Mouse (Mus musculus): ENCODE results near the gene Magee2. TPM values are rescaled to one million over a fixed set of nuclear protein-coding genes. Genes with fewer than 3 reads are reported as not detected.
"Not testable (repeated sequence)": the region's sequence is repeated elsewhere in the genome, so short reads cannot be mapped to it uniquely, and the experiment has no call there.

Magee2 gene
- total RNA-seq (2021): not detected
- long read RNA-seq, experiment 1: 0 reads
- long read RNA-seq, experiment 2: 0 reads

DNA sequence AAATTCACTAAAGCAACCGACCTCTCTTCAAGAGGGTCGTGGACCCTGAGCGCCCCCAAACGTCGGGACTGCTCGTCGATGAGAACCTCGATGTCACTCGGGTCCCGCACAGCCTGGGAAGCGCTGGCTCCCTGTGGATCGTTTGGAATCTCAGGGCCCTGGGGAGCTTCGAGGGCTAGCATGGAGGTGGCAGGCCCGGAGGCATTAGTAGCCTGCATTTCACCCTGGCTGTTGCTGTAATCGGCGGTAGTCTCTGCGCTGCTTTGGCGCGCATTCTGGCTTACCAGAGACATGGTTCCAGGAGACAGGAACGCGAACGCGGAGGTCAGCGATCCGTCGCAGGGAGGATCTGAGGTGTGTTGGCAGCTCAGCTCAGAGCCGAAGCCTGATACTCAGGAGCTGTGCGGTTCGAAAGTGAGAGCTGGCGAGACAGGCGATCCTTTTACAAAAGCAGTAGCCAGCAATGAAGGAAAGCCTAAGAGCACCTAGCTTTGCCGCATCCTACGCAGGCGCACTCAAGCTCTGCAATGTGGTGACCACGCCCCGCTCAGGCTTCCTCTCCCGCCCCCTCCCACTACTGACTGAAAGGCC, at the start of gene Magee2:
TSS of gene Magee2 (minus strand) at position 517 of the 591 bp plus-strand sequence.
- DNase-seq (ENCODE audit: low spot score in 2 of 2): no peak

DNA sequence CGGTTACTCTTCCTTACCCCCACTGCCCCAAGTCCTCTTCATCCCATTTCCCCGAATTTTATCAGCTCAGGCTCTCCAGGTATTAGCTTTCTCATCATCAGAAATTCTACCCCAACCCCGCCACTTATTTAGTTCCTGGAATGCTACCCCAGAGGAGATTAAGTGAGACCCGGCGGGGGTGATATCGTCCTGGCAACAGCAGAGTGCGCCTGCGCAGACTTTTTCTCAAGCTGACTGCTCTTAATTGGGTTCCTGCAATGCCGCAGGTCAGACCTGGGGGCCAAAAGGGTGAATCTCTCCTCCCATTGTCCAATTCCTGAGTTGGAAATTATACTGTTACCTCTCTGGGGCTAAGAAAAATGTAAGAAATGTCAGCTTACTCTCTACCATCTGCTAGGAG, 3.5 kb downstream of the Magee2 start:
- no peak for DNase-seq (ENCODE audit: low spot score in 2 of 2)

DNA sequence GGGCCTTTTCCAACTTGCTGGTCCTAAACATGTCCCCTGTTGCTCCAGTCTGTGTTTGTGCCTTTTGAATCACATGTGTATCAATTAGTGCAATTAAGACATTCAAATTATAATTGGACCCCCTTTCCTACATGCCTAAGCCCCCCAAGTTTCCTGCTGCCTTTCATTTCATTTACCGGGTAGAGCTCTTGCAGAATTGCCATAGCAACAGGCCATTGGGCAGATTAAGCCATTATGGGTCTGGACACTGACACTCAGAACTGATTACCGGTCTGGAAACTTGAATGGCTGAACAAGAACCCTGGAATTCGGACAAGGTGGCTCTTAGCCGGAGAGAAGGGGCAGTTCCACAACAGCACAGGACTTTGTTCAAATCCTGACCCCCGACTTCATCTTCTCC, 39.5 kb downstream of the Magee2 start:
- not testable (repeated sequence) for DNase-seq (ENCODE audit: low spot score in 2 of 2)

DNA sequence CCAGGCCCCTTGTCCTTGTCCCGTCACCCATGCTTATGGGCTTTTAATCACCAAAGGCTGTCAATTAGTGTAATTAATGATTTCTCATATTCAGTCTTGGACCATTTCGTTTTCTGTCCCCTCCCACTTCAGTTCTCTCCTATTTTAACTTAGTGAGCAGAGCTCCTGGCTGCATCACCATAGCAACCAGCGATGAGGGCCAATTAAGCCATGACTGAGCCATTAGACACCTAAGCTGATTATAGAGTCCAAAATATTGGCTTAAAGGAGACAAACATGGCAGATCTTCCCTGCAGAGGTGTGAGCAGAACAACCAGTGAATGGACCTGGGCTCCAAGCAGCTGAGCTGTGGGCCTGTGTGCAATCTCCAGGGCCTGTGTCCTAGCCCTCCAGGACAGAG, 40.1 kb downstream of the Magee2 start:
- not testable (repeated sequence) for DNase-seq (ENCODE audit: low spot score in 2 of 2)

DNA sequence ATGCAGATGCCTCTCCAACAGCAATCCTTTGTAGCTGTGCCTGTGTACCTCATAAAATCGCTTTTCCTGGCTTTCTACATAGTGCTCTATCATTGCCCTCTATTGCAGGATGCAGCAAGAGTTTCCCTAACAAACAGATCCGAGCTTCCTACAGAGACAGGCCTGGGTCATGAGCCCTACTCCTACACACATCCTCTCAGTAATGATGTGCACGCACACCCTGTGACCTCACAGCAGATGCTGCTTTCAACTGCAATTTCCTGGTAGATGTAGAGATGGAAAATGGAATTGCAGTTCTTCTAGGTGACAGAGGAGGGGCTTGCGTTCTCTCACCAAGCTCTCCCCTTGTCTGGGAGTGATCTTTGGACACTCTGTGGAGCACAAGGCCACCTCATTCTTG, 43.4 kb downstream of the Magee2 start:
- not testable (repeated sequence) for DNase-seq (ENCODE audit: low spot score in 2 of 2)

Other genes with a start within 250 kb of the Magee2 start
- 1 to 10 TPM; 1.2 to 1.5 TPM for gene Zdhhc15, start 186.2 kb downstream of the Magee2 start, total RNA-seq (2021)
- gene Pbdc1, start 222.5 kb upstream of the Magee2 start, total RNA-seq (2021): 10 to 100 TPM; 16.3 to 17.0 TPM